Mouse (Mus musculus): ENCODE measurements around the gene Brd3os.

The Brd3os gene

DNA sequence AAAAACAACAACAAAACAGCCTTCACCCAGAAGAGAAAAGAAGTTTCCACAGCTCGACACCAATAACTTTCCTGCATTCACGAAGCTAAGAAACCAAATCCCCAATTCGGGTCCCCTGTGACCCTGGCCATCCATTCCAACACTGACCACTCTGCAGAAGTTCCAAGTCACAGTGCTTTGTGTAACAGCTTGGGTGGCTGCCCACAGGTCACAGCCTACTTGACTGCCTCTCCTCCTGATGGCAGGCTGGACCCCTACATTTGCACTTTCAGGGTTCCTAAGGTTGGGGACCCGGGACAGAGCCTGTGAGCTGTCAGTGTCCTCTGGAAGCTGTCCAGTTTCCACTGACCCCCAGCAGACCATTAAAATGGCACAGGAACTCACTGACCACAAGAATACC is 20.8 kb downstream of the Brd3os start:
- in situ Hi-C loops (cut with MboI, MseI) = no loop called here

DNA sequence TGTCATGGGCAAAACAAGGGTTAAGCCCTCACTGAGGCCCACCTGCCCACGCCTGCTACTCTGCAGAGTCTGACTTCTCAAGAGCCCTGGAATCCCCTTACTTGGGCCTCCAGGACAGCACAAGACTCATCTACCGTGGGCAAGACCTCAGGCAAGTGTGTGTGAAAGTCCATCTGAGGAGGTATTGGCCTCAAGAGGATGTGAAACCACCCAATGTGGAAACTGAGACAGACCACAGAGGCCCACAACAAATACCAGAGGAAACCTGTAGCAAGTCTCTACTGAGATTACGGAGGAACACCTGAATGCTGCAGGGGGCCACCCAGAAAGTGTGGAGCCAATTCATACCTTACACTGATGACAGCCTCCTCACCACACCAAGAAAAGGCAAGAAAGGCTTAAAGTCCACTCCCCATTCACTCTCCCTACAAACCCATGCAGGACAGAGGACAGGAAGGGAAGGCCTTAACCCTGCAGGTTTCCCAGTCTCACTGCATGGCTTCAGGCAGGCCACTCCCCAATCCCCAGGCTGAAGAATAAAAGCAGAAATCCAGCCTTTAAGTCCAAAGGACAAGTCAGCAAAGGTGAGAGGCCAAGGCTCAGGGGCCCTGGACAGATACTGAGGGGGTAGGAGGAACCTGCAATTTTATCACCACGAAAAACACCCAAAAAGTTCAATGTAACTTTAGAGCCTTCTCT is 27.3 kb downstream of the Brd3os start:
- in situ Hi-C loops (cut with MboI, MseI) = no loop called here

DNA sequence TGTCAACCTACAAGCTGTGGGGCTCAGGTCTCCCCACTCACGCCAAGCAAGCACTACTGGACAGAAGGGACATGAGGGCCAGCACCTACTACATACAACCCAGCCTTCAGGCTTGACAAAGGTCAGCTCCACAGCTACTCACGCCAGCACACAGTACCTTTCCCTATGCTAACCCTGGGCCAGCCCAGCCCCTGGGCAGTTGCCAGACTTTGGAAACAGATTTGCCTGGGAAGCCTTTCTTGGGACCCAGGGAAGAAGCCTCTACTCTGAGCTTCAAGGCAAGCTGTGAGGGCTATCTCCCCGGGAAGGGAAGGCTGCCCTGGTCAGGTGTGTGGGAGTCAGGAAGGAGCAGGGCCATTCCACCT is 27.8 kb downstream of the Brd3os start:
- in situ Hi-C loops (cut with MboI, MseI) = loop anchor here (5.0 kb wide), 1 partner anchor 33 kb away; no protein-coding TSS in a partner anchor

DNA sequence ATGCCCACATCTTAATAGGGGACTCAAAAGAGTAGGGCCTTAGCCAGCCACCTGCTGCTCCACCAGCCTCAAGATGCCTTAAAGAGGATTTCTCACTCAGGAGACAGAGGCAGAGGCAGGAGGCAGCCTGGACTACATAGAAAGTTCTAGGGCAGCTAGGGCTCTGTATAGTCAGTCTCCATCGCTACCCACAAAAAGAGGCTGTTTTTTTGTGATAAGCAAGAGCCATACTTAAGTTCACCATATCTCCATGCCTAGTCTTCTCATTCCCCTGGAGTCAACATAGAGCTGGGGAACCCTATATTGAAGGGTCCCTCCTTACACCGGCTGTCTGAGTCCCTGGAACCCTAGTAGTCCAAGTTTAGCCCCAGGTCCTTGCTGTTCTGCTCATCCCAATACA is 28.4 kb downstream of the Brd3os start:
- in situ Hi-C loops (cut with MboI, MseI) = loop anchor here (5.0 kb wide), 1 partner anchor 33 kb away; no protein-coding TSS in a partner anchor

DNA sequence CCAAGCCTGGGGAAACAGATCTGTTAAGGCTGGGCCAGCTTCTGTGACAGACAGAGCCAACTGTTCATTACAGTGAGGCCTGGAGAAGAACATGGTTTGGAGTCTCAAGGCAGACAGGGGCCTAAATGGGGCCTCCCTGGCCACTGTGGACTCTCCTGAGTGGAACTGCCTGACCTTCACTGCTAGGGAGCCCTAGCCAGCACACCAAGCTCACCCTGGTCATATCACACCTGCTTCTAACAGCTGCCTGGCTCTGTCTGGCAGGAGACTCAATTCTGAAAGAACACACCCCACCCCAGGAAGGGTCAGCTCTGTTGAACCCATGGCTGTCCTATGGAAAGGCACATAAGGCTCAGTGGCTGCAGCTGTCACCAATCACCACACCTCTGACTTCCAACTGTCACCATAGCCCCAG is 29.1 kb downstream of the Brd3os start:
- in situ Hi-C loops (cut with MboI, MseI) = loop anchor here (5.0 kb wide), 1 partner anchor 34 kb away; no protein-coding TSS in a partner anchor

DNA sequence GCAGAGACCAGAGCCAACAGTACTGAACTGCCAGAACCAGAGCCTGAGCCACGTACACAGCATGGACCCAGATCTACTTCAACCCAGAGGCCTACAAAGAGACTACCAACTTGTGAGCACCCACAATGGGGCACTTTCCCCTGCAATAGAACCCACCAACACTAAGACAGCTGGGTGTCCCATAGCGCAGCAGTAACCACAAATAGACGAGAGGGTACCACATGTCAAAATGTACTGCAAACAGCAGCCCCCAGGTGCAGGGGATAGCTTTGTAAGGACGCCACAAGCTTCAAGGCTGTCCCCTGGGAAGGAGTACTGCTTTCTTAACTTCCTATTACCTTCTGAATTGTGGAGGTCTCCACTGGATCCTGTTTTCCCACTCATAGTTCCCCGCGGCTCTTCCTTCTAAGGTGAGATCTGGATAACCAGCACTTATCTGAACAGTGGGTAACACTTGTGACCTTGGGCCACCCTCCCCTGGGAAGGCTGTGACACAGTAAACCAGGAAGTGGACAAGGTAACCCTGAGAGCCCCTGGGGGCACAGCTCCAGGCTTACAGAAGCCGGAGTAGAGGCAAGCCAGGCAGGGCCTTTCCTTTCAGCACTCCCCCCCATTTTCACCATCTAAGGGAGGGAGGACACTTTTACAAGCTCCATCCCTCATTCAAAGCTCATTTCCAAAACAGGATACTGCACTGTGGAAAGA is 31.1 kb downstream of the Brd3os start:
- in situ Hi-C loops (cut with MboI, MseI) = loop anchor here (5.0 kb wide), 1 partner anchor 36 kb away; no protein-coding TSS in a partner anchor

DNA sequence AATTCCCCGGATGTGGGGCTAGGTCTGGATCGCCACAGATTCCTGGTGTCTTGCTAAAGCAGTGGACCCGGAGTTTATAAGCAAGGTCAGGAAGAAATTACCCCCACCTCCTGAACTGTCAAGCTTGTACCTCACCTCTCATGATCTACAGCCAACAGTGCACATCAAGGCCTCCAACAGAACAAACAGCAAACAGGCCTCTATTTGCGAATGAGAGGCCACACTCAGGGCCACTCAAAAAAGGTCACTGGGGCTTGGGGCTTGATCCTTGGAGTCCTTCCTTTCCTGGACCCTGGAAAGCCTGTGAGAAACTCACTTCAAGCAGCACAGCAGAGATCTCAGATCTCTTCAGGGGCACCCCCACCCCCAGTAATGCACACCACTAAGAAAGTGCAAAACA is 31.8 kb downstream of the Brd3os start:
- in situ Hi-C loops (cut with MboI, MseI) = loop anchor here (5.0 kb wide), 1 partner anchor 37 kb away; no protein-coding TSS in a partner anchor

DNA sequence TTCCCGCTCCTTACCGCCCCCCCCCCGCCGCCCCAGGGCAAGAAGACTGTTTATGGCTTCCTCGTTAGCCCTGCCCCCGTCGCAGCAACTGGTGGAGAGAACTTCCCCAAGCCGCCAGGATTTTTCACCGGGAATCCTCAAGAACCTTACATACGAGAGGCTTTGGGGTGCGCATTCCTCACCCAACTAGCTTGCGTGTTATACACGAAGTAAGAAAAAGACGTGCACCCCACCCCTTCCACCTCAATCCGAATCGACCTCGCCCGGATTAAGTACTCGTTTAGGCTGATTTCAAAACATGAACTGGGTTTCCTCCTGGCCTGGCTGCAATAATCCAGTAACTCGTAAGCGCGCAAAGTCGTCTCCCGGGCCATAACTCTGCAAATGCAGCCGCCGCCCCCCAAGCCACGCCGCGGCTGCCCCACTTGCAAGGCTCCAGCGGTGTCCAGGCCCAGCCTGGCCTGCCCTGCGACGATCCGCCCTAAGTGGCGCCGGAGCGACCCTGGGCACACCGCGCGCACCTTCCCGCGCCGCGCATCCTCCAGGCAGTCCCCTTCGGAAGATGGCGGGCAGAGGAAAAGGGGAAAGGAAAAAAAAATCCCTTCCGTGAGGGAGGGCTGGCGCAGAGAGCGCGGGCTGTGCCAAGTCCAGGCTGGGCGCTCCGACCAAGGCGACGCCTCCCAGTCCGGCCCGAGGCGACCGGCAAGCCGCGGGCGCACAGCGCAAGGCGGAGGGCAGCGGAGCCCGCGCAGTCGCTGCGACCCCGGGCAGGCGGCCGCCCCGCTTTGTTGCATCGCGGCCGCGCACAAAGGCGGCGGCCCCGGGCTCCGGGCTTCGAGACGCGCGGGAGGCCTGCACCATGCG is 32.7 kb downstream of the Brd3os start:
- in situ Hi-C loops (cut with MboI, MseI) = loop anchor here (5.0 kb wide), 2 partner anchors 37 to 38 kb away; no protein-coding TSS in a partner anchor

DNA sequence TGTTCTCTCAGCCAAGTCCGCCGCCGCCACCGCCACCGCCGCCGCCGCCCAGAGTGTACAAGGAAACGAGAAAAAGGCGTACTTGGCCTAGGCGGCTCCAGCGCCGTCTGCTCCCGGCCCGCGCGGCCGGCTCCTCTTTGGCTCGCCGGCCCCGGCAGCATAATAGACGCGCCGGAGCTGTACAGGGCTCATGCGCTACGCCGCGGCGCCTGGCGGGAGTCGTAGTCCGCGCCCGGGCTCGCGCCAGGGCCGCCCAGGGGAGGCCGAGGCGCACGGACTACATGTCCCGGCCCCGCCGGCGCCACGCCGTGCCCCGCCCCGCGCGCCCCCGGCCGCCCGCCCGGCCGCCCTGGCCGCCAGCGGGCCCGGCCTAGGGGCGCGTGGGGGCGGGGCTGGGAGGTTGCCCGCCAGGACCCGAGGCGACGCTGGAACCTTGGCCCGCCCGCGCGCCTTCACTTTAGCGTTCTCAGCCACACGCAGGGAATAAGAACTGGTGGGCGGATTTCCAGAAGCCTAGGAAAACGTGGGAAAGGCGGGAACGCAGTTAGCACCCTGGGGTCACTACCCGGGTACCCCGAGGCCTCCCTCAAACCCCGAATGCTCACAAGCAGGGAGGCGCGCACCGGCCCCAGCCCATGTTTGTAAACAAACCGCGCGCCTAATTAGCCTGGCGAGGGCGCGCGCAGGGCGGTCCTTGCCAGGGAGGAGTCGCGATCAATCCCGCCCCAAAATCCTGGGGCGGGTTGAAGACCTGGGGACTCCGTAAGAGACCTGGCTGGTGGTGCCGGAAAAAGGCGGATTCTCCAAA is 33.6 kb downstream of the Brd3os start:
- in situ Hi-C loops (cut with MboI, MseI) = loop anchor here (5.0 kb wide), 1 partner anchor 37 kb away; no protein-coding TSS in a partner anchor

DNA sequence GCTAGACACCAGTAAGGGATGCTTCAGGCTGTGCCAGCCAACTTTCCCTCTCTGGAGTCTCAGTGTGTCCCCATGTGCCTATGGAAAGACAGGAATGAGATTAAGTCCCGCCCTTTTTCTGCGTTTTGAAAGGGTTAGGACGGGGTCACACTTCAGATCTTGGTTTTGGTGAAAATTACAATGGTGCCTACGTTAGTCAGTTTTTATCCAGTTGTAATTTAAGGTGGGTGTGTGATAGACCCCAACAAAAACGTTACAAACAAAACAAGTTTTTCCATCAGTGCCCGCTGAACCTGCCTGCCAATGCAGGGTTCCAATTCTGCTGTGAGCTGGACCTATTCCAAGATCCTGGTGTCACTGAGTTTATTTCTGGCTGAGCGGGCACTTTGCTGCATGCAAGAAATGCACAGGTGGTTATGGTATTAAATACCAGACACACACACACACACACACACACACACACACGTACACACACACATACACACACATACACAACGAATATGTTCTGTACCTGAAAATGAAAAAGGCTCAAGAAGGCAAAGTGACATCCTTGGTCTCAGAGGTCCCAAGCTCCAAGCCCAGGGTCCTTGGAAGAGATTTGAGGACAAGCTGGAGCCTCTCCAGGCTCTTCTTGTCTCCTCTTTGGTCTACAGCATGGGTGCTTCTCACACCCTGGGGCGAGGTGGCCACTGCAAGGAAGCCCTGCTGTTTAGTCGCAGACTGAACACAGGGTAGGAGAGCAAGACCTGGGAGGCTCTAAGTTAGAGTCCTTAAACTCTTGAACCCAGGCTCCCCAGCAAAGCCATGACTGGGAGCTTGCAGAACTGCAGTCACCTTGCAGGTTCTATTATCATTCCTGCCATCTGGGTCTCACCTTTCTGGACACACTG is 34.4 kb downstream of the Brd3os start:
- in situ Hi-C loops (cut with MboI, MseI) = loop anchor here (5.0 kb wide), 1 partner anchor 36 kb away; no protein-coding TSS in a partner anchor

DNA sequence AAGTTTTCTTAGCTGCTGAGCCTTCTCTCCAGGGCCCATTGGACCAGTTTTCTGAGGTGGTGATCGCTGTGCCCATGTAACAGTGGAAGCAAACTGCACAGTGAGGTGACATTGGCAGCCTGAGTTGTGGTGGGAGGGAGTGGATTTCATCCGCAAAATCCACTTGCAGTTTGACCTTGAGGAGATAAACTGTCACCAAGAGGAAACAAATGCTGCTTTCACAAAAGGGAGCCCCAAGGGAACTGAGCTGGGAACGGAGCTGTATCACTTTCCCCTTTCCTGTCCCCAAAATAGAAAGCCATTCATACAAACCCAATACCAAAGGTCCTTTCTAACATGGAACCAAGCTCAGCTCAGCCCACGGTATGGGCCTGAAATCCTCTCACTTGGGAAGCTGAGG is 37.7 kb downstream of the Brd3os start:
- in situ Hi-C loops (cut with MboI, MseI) = loop anchor here (5.0 kb wide), 1 partner anchor 32 kb away; no protein-coding TSS in a partner anchor

DNA sequence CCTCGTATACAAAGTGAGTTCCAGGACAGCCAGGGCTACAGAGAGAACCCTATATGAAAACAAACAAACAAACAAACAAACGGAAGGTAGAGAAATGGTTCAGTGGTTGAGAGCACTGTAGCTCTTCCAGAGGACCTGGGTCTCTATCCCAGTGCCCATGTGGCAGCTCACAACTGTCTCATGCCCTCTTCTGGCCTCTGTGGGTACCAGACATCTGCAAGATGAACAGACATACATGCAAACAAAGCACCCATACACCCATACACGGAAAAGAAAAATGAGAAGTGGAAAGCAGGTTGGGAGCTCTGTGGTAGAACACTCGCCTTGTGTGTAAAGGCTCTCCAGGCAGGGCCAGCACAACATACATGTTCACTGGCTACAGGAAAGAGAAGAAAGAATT is 38.2 kb downstream of the Brd3os start:
- in situ Hi-C loops (cut with MboI, MseI) = no loop called here

DNA sequence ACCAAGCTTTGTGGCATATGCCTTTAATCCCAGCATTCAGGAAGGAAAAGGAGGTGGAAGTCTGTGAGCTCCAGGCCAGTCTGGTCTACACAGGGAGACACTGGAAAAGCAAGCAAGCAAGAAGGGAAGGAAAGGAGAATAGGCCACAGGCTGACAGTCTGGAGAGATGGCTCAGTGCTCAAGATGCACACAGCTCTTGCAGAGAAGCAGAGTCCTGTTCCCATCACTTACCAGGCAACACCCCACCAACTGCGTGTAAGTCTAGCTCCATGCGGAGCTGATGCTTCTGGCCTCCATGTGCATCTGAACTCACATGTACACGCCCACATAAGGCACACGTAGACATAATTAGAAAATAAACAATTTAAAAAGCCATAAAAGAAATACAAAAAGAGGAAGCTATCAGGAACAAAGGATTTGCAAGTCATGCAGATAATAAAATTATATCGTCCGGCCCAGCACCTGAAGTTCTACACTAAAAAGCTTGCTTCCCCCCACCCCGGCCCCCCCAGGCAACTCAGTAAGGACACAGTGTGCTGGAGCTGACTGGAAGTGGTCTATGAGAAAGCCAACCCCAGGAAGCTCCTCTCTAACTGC is 40.2 kb downstream of the Brd3os start:
- in situ Hi-C loops (cut with MboI, MseI) = no loop called here

DNA sequence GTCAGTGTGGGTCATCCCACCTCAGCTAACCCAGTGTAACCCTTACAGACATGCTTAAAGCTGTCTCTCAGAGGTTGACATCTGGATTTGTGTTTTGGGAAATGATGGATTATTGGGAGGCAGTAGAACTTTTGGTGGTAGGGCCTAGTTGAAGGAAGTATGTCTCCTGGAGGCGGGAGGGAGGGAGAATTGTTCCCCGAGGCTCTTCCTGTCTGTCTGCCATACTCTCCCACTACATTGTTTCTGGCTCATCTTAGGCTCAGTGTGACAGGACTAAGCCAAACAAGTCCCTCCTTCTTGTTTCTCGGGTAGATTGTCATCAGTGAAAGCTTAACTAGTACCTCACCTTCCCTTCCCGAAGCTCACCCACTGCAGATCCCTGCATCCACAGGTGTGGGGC is 44.6 kb downstream of the Brd3os start:
- in situ Hi-C loops (cut with MboI, MseI) = no loop called here

DNA sequence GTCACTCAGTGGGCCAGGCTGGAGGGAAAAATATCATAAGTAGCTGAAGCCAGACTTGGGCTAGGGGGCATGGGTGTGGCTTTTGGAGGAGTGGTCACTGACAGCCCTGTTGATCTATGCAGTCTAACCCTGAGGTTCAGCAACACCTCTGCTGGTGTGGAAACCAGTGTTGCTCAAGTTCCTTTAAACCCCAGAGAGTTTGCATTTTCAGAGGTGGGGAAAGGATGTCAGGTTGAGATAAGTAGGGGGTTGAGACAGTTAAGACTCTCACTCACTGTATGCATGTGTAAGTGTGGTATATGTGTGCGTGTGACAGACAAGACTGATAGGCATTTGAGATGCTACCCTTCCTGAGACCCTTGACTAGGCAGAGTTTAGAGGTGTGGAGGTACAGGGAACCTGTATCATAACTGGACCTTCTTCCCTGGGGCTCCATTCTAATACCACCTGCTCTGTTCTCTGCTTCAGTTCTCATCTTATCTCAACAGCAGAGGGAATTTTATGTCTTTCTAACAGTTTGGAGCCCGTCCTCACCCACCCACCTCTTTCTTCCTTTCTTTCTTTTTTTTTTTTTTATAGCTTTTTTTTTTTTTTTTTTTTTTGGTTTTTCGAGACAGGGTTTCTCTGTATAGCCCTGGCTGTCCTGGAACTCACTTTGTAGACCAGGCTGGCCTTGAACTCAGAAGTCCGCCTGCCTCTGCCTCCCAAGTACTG is 45.4 kb downstream of the Brd3os start:
- in situ Hi-C loops (cut with MboI, MseI) = no loop called here

DNA sequence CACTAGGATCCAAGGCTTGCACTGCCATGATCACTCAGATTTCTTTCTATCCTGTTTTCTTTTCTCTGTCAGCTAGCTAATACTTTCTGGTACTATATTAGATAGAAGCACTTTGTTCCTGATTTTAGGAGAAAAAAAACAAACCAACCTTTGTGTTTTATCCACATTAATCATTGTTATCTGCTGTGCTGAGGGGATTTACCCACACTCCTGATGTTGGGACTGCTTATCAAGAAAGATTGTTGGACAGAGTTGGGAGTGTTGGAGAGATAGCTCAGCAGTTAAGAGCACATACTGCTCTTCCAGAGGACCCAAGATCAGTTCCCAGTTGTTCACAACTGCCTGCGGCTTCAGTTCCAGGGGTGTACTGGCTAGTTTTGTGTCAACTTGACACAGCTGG is 46.2 kb downstream of the Brd3os start:
- in situ Hi-C loops (cut with MboI, MseI) = no loop called here

DNA sequence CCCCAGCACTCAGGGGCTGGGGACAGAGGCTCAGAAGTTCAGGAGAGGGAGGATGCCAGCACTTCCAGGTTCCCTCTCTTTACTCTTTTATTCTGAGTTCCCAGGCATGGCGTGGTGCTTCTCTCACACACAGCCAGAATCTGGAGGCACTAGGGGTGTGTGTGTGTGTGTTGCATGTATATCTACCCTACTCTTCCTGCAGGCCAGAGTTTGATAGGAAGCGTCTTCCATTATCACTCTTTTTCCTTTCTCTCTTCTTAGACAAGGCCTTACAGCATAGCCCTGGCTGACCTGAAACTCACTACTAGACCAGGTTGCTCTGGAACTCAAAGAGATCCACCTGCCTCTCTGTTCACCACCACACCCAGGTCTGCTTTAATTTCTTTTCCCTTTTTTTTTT is 48.8 kb downstream of the Brd3os start:
- in situ Hi-C loops (cut with MboI, MseI) = no loop called here
